Mouse (Mus musculus) myocyte (in vitro differentiated cells): ENCODE measurements around the gene Ltk.

ENCODE experiments used
- CEBPB ChIP-seq: IDR thresholded peaks from 2 replicates; pipeline ENCODE4 v1.6.1; 2011; ENCODE audit warnings: mild to moderate bottlenecking, moderate library complexity; ENCODE audit not compliant: poor library complexity, insufficient read depth, severe bottlenecking
- MAX ChIP-seq: IDR thresholded peaks from one replicate; pipeline ENCODE4 v1.6.1; 2011; ENCODE audit warnings: low read depth, mild to moderate bottlenecking, control low read depth
- MYOG ChIP-seq, 3 experiments: IDR thresholded peaks; one replicate each; pipeline ENCODE4 v1.6.1; 2011; ENCODE audit warnings: control low read depth in 2 of 3, low read depth in 2 of 3, mild to moderate bottlenecking in 2 of 3; ENCODE audit not compliant: insufficient read length in 2 of 3, control insufficient read depth in 1 of 3, insufficient read depth in 1 of 3
- POLR2A ChIP-seq: IDR thresholded peaks from one replicate; pipeline ENCODE4 v1.6.1; 2011; ENCODE audit warnings: low read depth, mild to moderate bottlenecking, control low read depth, moderate library complexity; ENCODE audit not compliant: insufficient read length
- POLR2AphosphoS2 ChIP-seq: IDR thresholded peaks from one replicate; pipeline ENCODE4 v1.6.1; 2011; ENCODE audit warnings: low read depth, control low read depth; ENCODE audit not compliant: insufficient read length
- REST ChIP-seq: IDR thresholded peaks from one replicate; pipeline ENCODE4 v1.6.1; 2011; ENCODE audit warnings: mild to moderate bottlenecking, control low read depth, moderate library complexity; ENCODE audit not compliant: insufficient read depth, insufficient read length
- TCF12 ChIP-seq: IDR thresholded peaks from one replicate; pipeline ENCODE4 v1.6.1; 2011; ENCODE audit warnings: mild to moderate bottlenecking, control low read depth; ENCODE audit not compliant: poor library complexity, insufficient read depth, severe bottlenecking
- USF1 ChIP-seq: IDR thresholded peaks from one replicate; pipeline ENCODE4 v1.6.1; 2011; ENCODE audit warnings: low read depth, mild to moderate bottlenecking, control low read depth, moderate library complexity

DNA sequence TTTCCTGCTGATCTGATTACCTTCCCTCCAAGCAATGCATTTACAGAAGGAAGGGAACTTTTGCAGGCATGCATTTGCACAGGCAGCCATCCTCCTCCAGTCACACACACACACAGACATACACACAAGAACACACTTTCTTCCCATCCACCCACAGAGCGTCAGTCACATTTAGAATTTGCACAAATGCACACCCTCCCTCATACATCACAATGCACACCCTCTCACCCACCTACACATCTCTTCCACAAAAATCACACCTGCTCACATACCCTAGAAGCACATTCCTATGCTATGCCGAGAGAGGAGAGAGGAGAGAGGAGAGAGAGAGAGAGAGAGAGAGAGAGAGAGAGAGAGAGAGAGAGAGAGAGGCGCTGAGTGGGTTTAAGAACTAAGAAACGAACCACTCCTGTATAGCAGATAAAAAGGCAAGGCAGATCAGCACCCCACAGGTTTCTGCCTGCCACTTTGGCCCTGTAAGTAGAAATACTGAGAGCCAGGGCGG is 37.1 kb upstream of the Ltk start, which contains the start of gene Tyro3:
- TF ChIP-seq TCF12: no peak
- TF ChIP-seq POLR2A: no peak
- no peak for TF ChIP-seq CEBPB
- no peak for TF ChIP-seq MAX
- TF ChIP-seq MYOG (IDR thresholded peaks at IDR 0.05; ENCODE audit: control insufficient read depth in 1 of 3, insufficient read depth in 1 of 3, insufficient read length in 2 of 3, low read depth in 2 of 3): no peak
- TF ChIP-seq POLR2AphosphoS2: no peak
- TF ChIP-seq REST: no peak
- no peak for TF ChIP-seq USF1
